11 mouse cellular contexts compared by ENCODE assay signal in genomic region chr5:133365771-133366170, GRCm38 (mm10).
DNase-seq lines count a peak whose midpoint lies in the region; ATAC-seq and TF ChIP-seq lines count a peak whose summit lies in the region.
"Had no signal": no experiment of that assay in that cellular context is flagged by ENCODE, and none has a peak within 500 bp of the region (broad histone marks: within the 10 kb centered on the region; RNA-seq: fewer than 3 reads in every experiment).

No protein-coding gene starts in this region.

- no peak for ATAC-seq in hindbrain, embryonic 14.5 days (ENCODE audit: low FRiP score)
- ATAC-seq in kidney, embryonic 14.5 days (ENCODE audit: low FRiP score, low TSS enrichment): no peak
- ATAC-seq in inflammation-experienced regulatory T-cells, adult 6 months: no peak

- TF ChIP-seq POLR2A in cortical plate, adult 2 months (IDR thresholded peaks at IDR 0.05; ENCODE audit: extremely low read depth, insufficient read depth, low read length): no peak

- H3K36me3 ChIP-seq in hindbrain, embryonic 14.5 days (replicated peaks; ENCODE audit: control insufficient read depth, insufficient read depth): no peaks in the 10 kb centered on the region
- H3K36me3 ChIP-seq in kidney, embryonic 14.5 days (ENCODE audit: control insufficient read depth, insufficient read depth, low read length): no peaks in the 10 kb centered on the region
- H3K36me3 ChIP-seq: limb, embryonic 12.5 days; midbrain, embryonic 12.5 days had no signal

- 57% methylated on average over 3 of the region's 3 CpGs for WGBS in hindbrain, embryonic 14.5 days
- WGBS in kidney, embryonic 14.5 days: 88% methylated on average over 3 of the region's 3 CpGs

- no peak overlapping the region for H3K4me3 ChIP-seq in cortical plate, adult 2 months (ENCODE audit: insufficient read depth, low read length)
- H3K4me3 ChIP-seq in hindbrain, embryonic 14.5 days (replicated peaks; ENCODE audit: low read length): no peak overlapping the region
- no peak overlapping the region for H3K4me3 ChIP-seq in kidney, embryonic 14.5 days (ENCODE audit: low read length)
- H3K4me3 ChIP-seq: erythroblast, embryonic 14.5 days; limb, embryonic 12.5 days; midbrain, embryonic 12.5 days had no signal

- intact Hi-C loops in left cerebral cortex, postnatal 14 days (cut with DNase I): no loop called here

- no peak overlapping the region for H3K9ac ChIP-seq in hindbrain, embryonic 14.5 days
- H3K9ac ChIP-seq in kidney, embryonic 14.5 days (ENCODE audit: low read depth, low read length): no peak overlapping the region
- H3K9ac ChIP-seq: limb, embryonic 12.5 days; midbrain, embryonic 12.5 days had no signal

- no peaks in the 10 kb centered on the region for H3K4me1 ChIP-seq in cortical plate, adult 2 months (ENCODE audit: control insufficient read depth, insufficient read depth, low read length)
- peaks cover 8% of the 10 kb centered on the region for H3K4me1 ChIP-seq in hindbrain, embryonic 14.5 days (replicated peaks; ENCODE audit: control insufficient read depth, insufficient read depth, low read length)
- no peaks in the 10 kb centered on the region for H3K4me1 ChIP-seq in kidney, embryonic 14.5 days (ENCODE audit: control insufficient read depth, insufficient read depth, low read length)
- H3K4me1 ChIP-seq: limb, embryonic 12.5 days had no signal

- no peak for TF ChIP-seq CTCF in cortical plate, adult 2 months (IDR thresholded peaks at IDR 0.05; ENCODE audit: extremely low read depth, insufficient read depth, low read length)

- no peak overlapping the region for H3K4me2 ChIP-seq in hindbrain, embryonic 14.5 days (replicated peaks)
- no peak overlapping the region for H3K4me2 ChIP-seq in kidney, embryonic 14.5 days (replicated peaks; ENCODE audit: low read depth, low read length)
- H3K4me2 ChIP-seq: limb, embryonic 12.5 days; midbrain, embryonic 12.5 days had no signal

- no peaks in the 10 kb centered on the region for H3K27me3 ChIP-seq in hindbrain, embryonic 14.5 days (ENCODE audit: control insufficient read depth, insufficient read depth, low read length)
- no peaks in the 10 kb centered on the region for H3K27me3 ChIP-seq in kidney, embryonic 14.5 days (ENCODE audit: control insufficient read depth, insufficient read depth, low read length)
- H3K27me3 ChIP-seq: limb, embryonic 12.5 days; midbrain, embryonic 12.5 days had no signal

- H3K27ac ChIP-seq in cortical plate, adult 2 months (ENCODE audit: insufficient read depth, low read length): peak overlapping the region; percentile 21; the same call in 1 of the 2 replicates
- no peak overlapping the region for H3K27ac ChIP-seq in hindbrain, embryonic 14.5 days
- no peak overlapping the region for H3K27ac ChIP-seq in kidney, embryonic 14.5 days (ENCODE audit: low read depth, low read length)
- H3K27ac ChIP-seq: limb, embryonic 12.5 days; midbrain, embryonic 12.5 days had no signal

- peak; percentile 3 for DNase-seq in ES-CJ7 (ENCODE audit: low read depth, low spot score)
- DNase-seq in hindbrain, embryonic 14.5 days (ENCODE audit: low spot score): peak; percentile 84
- peak; percentile 73 to 93 for DNase-seq in left cerebral cortex, postnatal 14 days (ENCODE audit: low spot score in 2 of 2)
- DNase-seq in urinary bladder, postnatal 14 days (ENCODE audit: low spot score): no peak
- DNase-seq in adrenal gland, adult 18-20 months (ENCODE audit: low spot score in 2 of 2): no peak

- H3K9me3 ChIP-seq in hindbrain, embryonic 14.5 days (ENCODE audit: control insufficient read depth, low read length): no peaks in the 10 kb centered on the region
- no peaks in the 10 kb centered on the region for H3K9me3 ChIP-seq in kidney, embryonic 14.5 days (ENCODE audit: control insufficient read depth, low read length)
- H3K9me3 ChIP-seq: limb, embryonic 12.5 days; midbrain, embryonic 12.5 days had no signal

Comparison
In these comparisons a context has a peak if more than half of its experiments do, and no peak if none do; other contexts are left out.
1. DNase-seq: peak in ES-CJ7 (single experiment), hindbrain, embryonic 14.5 days (single experiment) and left cerebral cortex, postnatal 14 days (2 of 2); none in urinary bladder, postnatal 14 days (single experiment) and adrenal gland, adult 18-20 months (0 of 2).